Mouse (Mus musculus) testis, adult 2 months (tissue): ENCODE results near the gene Eif5a2.

Source experiments
- CTCF ChIP-seq: fragments of 200-500 bp; IDR thresholded peaks from 2 replicates; pipeline ENCODE4 v1.5.1; 2012; ENCODE audit warnings: low read depth, mild to moderate bottlenecking, inconsistent platforms, low read length, moderate library complexity; ENCODE audit not compliant: control insufficient read depth, insufficient read depth, insufficient replicate concordance
- POLR2A ChIP-seq: fragments of 200-500 bp; IDR thresholded peaks from 2 replicates; pipeline ENCODE4 v1.6.1; 2012; ENCODE audit warnings: low read depth, mild to moderate bottlenecking, inconsistent platforms, low read length, moderate library complexity; ENCODE audit not compliant: control insufficient read depth

DNA sequence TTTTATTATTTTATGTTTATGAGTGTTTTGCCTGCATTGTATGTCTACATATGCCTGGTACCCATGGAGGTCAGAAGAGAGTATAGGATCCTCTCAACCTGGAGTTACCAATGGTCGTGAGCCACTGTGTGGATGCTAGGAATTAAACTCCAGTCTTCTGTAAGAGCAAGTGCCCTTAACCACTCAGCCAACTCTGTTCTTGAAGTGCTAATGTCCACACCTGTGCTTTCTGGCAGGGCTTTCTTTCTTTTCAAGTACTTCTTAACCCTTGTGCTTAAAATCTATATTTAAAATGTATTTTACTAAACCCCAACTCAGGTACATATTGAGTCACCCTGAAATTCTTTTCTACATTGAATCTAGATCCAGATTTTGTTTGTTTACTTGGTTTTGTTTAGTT, 45.2 kb downstream of the Eif5a2 start:
- TF ChIP-seq CTCF: no peak
- TF ChIP-seq POLR2A: no peak
